Mouse (Mus musculus) cerebellum, adult 11 months (tissue): ENCODE data around the gene Gm10803.

Experiments
- DNase-seq: peaks from one replicate; pipeline ENCODE4 v3.0.0; 2022

Gm10803 gene

DNA sequence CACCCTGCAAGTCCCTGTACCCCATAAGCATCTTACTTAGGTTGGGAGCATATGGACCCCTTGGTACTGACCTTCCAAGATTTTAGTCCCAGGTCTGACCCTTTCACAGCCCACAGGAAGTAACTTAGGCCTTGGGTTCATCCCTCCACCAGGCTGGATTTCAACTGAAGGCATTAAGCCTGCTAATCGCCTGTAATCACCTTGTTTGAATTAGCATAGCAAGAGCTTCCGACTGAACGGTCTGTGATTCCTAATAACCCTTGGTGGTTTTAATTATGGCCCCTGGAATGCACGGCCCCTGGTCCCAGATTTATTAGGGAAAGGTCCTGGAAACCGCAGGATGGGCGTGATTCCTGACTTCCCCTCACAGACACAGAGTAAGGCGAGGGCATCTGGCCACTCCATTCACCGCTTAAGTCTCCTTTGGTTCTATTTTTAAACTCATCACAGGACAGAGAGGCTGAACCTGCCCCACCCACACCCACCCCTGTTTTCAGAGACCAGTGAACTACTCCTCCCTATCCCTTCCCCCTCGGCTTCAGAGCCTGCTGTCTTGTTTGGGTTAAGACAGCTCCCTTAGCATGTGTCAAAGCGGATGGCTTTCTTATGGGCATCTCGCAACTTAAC is 31.9 kb downstream of the Gm10803 start:
- no peak for DNase-seq

DNA sequence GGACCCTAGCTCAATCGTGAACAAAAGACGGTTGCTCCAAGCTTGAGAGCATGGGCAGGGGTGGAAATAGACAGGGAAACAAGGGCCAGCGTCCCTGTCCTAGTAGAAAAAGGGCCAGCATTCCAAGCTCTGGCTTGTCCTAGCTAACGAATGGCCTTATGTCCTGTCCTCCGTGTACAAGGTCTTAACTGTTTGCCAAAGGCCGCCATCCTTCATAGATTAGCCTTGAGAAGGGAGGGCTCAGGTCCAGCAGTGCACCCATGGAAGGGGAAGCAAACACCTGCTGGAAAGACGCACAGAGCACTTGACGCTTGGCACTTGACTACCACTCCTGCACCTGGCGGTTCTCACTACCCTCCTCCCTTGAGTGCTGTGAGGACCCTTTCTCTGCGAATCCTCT is 32.8 kb downstream of the Gm10803 start:
- DNase-seq = no peak

DNA sequence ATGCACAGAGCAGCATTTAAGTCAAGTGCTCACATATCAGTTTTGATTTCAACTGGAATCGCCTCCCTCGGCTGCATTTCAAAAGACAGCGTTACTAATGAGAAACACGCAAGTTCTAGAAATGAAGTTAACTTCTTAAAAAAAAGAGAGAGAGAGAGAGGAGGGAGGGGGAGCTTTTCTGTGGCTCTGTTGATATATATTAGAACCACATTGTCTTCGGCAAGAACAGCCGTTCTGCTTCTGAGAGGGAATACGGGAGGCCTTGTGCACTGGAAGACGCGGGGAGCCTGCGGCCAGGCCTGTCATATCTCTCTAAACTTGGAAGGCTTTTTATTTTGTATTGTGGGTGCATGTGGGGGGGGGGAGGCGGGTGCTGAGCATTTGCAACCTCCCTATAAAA is 36.8 kb downstream of the Gm10803 start:
- no peak for DNase-seq

DNA sequence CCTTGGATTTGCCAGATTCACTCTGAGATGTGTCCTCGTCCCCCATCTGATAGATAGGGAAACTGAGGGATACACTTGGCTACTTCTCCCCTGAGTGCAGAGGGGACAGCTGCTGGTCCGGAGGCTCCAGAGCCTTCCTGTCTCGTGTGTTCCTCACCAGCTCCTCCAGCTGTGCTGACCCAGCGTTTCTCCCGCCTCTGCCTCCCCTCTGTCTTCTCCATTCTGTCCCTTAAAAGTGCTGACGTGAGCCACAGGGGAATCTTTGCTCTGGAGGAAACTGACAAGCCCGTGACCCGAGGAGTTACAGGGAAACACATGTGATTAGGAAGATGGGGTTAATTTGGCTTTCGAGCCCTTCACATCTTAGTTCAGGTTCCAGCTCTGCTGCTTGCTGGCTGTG is 39.4 kb downstream of the Gm10803 start:
- no peak for DNase-seq

DNA sequence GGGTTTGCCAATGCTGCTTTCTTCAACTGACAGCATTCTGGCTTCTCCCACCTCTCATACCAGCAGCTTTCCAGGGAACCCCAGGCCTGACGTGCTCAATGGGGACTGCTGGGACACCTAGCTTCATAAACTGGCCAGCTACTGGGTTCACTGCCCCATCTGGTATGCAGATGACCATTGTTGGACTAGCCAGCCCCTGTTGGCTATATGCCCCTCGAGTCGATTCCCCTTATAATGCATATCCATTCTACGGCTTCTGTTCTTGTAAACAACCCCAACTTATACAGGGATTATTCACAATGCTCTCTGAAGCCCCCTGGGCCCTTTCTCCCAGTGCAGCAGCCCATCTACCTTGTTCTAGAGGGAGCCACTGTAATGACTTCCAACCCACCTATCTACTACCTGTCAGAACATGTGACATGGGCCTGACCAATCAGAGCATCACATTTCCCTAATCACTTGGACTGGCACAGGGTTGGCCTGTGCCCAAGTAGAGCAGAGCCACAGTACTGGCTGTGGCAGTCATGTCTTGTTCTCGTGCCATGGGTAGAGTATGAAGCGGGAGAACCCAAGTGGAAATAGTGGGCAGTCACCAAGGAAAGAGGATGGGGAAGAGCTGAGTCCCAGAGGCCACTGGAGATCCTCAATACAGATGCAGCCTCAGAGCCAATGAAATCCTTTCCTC is 44.4 kb downstream of the Gm10803 start:
- DNase-seq = no peak

DNA sequence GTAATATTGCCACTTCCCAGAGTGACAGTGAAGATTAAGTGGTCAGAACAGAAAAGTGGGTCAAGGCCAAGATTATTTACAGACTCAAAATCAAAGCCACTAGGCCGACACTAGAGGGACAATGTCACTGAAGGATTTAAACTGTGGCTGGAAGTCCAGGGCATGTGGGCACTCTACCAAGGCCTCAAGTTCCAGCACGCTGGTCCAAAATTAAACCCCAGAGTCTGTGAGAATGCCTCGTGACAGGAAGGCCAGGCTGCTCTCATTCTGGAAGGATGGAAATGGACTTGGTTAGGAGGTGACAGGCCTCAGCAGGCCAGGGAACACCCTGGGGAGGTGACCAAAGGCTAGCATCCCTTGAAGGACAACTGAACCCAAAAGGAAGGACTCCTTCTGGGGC is 48.4 kb downstream of the Gm10803 start:
- DNase-seq = no peak

DNA sequence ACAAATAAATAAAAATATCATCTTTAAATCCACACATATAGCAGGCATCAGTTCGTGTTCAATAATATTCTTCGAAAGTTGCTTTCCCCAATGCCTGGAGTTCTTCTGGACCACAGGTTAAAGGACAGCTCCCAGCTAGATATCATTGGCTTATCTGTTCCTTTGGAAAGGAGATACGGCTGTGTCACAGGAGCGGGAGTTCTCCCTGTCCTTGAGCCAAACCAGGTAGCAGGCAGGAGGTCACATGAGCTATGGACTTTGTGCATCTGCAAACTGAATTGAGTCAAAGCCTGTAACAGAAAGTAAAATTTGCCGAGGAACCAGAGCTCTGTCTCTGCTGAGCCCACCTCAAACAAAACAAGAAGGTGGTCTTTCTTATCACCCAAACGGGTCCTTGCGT is 52.7 kb downstream of the Gm10803 start:
- no peak for DNase-seq
